Mouse (Mus musculus): Measurements from ENCODE around the gene Esm1. TPM values are rescaled to one million over a fixed set of nuclear protein-coding genes. Genes with fewer than 3 reads are reported as not detected.
A peak's percentile ranks its signal among the peaks of the same experiment; 100 is the strongest.

The Esm1 gene
- total RNA-seq (2021), result 1 to 10 TPM; 3.6 to 3.9 TPM
- long read RNA-seq, experiment 1, partial matches to known transcripts, result 0 of 1 reads
- long read RNA-seq, experiment 1, other reads (novel, unspliced or antisense), result 0 of 1 reads
- long read RNA-seq, experiment 2, partial matches to known transcripts, result 0 of 1 reads
- long read RNA-seq, experiment 2, other reads (novel, unspliced or antisense), result 0 of 1 reads

DNA sequence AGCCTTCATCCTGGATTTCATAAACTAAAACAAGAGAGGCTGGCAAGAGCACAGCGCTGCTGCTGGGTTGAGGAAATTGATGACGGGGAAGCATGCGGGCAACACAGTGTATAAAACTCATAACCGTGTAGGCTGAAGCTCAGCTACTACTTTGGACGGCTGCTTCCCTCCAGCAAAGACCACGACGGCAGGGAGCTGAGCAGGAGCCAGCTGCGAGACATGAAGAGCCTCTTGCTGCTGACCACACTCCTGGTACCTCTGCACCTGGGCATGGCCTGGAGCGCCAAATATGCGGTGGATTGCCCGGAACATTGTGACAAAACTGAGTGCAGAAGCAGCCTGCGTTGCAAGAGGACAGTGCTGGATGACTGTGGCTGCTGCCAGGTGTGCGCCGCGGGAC lies at the start of gene Esm1:
Gene Esm1 (plus strand): TSS at position 36 of the 400 bp plus-strand sequence.
- DNase-seq, result no peak

GRCm38 (mm10) chr13:113164252-113165005 lies 45.0 kb upstream of the Esm1 start:
- DNase-seq, result no peak

DNA sequence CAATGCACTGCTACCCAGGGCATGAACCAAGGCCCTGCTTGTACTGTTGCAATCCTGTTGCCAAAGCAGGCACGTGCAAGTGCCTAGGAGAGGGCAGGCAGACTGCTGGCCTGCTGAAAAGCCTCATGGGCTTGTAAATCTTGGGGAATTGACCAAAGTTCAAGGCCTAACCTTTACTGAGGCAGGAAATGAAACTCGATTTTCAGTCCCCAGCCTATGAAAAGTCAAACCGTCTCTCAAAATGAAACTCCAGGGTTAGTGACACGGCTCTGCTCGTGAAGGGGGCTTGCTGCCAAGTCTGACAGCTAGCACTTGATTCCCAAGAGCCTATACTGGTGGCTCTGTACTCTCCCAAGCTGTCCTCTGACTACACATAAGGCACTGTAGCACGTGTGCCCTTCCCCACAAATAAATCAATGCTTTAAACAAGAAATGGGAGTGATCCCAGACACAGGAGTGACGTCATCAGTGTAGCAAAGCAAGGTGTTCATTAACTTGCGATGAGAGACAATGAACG lies 41.4 kb upstream of the Esm1 start:
- DNase-seq, result no peak

DNA sequence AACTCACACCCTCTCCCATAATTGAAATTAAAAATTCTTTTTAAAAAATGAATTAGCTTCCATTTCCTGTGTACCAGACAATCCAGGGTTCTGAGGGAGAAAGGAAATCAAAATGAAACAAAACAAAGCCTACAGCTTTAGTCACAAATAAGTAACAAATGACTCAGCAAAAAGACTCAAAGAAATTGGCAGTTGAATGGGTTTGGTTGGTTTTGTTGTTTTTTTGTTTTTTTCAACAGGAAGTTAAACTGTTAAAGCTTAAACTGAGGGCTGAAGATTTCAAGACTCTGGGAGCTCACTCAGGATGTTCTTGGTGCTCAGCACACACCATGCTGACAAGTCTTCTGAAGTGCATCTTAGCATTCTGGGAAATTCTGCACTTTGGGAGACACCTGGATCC lies 39.2 kb upstream of the Esm1 start:
- no peak for DNase-seq

GRCm38 (mm10) chr13:113174162-113174561 lies 35.3 kb upstream of the Esm1 start:
- DNase-seq, result no peak

- no peak for DNase-seq
Measured at GRCm38 (mm10) chr13:113183310-113183709, 26.1 kb upstream of the Esm1 start.

DNA sequence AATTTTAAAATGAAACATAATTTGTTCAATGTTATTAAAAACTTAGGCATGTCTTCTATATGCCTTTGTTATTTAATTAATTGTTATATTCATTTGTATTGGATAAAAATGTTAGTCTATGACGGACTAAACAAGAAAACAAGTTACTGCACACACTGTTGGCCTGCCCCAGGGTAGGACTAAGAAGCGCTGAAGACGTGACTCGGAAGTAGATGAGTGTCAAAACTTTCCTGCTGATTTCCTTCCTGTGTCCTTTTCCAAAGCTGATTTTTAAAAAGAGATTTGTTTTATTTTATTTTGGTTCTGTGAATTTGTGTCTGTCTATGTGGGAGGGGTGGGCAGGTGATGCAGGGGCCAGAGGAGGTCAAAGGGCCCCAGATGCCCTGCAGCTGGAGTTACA lies 25.7 kb upstream of the Esm1 start:
- no peak for DNase-seq

- DNase-seq, result no peak
Measured at GRCm38 (mm10) chr13:113196808-113197674, 12.4 kb upstream of the Esm1 start.

- no peak for DNase-seq
Measured at GRCm38 (mm10) chr13:113197872-113198502, 11.5 kb upstream of the Esm1 start.

DNA sequence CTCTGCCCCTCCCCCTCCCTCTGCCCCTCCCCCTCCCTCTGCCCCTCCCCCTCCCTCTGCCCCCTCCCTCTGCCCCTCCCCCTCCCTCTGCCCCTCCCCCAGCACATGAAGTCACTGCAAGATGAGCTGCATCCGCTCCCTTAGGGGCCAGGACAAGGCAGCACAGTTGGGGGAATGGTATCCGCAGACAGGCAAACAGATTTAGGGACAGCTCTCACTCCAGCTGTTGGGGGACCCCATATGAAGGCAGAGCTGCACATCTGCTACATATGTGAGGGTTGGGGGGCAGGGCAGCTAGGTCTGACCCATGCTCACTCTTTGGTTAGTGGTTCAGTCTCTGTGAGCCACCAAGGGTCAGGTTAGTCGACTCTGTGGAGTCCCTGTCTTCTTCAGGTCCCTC lies 10.1 kb upstream of the Esm1 start:
- DNase-seq, result no peak

DNA sequence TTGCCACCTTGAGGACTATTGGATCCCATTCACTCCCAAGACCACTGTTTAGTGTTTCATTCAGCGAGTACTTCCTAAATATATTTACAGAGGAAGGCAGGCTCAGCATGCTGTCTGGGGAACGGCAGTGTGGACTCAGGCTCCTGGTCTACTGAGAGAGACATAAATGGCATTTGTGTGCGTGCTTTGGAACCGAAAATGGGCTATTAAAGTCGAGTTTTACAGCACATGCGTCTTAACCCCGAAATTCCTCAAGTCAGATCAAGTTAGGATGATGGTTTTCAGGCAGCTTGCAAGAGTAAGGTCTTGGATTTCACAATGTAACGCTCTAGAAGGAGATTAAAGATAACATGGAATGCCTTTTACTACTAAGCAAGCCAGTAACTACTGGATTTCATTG lies 8.7 kb upstream of the Esm1 start:
- DNase-seq, result no peak

GRCm38 (mm10) chr13:113201631-113202030 lies 7.8 kb upstream of the Esm1 start:
- DNase-seq, result no peak

- no peak for DNase-seq
Measured at GRCm38 (mm10) chr13:113202184-113202583, 7.3 kb upstream of the Esm1 start.

GRCm38 (mm10) chr13:113203146-113203545 lies 6.3 kb upstream of the Esm1 start:
- no peak for DNase-seq

DNA sequence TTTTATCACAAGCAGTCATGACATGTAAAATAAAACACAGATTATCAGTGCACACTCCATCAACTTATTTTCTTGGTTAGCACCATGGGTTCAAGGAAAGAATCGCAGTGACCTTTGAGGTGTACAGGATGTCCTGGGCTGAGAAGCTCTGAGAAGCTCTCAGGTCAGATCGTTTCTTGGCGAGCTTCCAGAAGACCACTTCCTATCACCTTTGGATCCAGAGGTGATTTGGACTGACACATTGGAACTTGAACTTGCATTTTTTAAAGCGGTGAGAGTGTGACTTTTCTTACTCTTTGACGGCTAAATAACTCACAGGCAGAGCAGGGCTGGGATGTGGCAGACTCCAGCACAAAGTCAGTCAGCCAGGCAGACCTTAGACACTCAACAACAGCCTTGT lies 4.1 kb upstream of the Esm1 start:
- DNase-seq, result no peak

DNA sequence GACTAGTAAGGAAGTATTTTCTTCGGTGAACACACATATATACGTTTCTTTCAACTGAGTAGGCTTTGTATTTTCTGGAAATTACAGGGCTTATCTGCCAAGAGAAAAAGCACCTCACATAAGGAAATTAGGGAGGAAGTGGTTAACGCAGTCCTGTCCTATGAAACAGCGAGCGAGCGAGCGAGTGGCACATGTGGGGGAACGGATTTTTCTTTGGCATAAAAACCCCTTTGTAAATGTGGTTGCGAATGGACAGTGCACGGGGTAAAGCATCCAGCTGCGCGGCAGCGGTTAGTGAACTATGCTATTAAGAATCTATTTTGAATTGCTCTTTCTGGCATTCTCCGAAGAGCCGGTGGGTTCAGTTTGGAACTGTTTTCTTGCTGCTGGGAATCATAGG lies 1.9 kb downstream of the Esm1 start:
- DNase-seq, result no peak

GRCm38 (mm10) chr13:113212401-113212800 lies 2.9 kb downstream of the Esm1 start:
- DNase-seq, result no peak

DNA sequence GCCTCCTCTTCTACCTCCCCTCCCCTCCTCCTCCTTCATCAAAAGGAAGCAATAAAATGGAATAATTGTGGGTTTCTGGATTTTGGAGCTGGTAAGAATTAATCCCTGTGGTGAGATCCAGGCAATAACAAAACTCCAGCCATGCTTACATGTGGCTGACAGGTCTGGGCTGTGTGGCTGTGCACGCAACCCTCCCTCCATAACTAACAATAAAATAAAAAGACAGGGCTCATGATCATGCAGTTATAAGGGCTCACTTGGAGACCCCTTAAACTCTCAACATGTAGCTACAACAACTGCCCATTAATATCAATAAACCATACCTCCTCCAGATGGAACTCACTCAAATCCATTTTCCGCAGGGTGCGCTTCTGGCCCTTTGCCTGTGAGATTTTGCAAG lies 4.4 kb downstream of the Esm1 start:
- DNase-seq, result no peak

GRCm38 (mm10) chr13:113221851-113222250 lies 12.4 kb downstream of the Esm1 start:
- DNase-seq, result no peak

DNA sequence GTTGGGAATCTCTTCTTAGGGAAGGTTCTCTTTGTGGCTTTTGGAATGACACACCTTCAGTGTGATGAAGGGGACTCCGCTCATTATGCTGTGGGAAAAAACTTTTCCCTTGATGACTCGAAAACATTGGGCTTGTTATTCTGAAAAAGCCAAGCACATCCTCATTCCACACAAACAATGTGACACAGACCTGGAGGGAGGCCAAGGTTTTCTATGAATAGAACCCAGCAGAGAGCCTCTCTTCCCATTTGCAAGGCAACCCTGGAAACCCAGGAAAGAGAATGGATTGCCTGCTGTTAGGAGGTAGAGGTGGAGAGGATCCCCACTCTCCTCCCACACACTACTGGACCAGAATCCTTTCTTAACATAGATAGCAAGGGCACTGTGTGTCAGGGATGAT lies 14.6 kb downstream of the Esm1 start:
- DNase-seq, result peak; percentile 47

DNA sequence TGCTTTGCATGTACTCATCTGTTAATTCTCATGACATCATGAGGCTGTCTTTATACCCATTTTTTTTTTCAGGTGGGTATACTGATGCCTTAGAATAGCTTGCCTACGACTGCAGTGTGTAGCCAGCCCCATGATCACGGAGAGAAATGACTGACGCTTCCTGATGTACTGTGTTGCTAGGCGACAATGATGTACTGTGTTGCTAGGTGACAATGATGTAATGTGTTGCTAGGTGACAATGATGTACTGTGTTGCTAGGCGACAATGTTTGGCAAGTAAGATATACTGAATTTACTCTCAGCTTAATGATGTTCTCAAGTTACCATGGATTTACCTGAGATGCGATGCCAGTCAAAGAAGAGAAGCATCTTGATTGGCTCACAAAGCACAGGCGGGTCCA lies 16.4 kb downstream of the Esm1 start, which contains the start of gene Gzmk:
Gene Gzmk (minus strand): TSS at position 98 of the 400 bp plus-strand sequence.
- no peak for DNase-seq

DNA sequence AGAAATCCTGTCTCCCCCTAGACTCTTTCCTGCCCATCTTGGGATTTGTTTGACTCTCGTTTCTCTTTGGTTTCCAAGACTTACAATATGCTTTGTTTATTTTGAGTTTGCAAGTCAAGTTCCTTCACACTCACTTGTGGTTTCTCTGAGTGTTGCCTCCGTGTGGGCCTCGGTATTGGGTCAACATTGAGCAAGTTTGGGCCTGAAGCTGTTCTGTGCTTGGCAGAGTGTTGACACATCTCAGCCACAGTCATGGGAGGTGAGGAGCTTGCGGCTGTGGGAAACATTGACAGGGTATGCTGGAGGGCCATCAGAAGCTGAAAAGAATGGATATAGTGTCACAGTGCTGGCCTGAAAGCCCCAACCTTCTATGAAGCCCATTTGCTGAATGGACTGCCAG lies 17.6 kb downstream of the Esm1 start:
- DNase-seq, result no peak

Measured in gastrocnemius, postnatal 10 days (tissue).